Mouse (Mus musculus): ENCODE results near the gene Amz2. TPM values are rescaled to one million over a fixed set of nuclear protein-coding genes. Genes with fewer than 3 reads are reported as not detected.
A peak's percentile ranks its signal among the peaks of the same experiment; 100 is the strongest.

The Amz2 gene
- total and polyA plus RNA-seq, 2 experiments = 10.8 to 13.3 TPM

- Histone ChIP-seq H3K4me3 (ENCODE audit: insufficient read depth, low read depth, low read length) (no peak overlapping the region), H3K27me3 (ENCODE audit: control insufficient read depth, insufficient read depth, low read length) (no peaks in the 10 kb centered on the region), H3K36me3 (ENCODE audit: control insufficient read depth, insufficient read depth, low read length) (no peaks in the 10 kb centered on the region), H3K4me1 (ENCODE audit: control insufficient read depth, insufficient read depth, low read length) (peaks cover 12% of the 10 kb centered on the region), H3K27ac (replicated peaks; ENCODE audit: insufficient read depth, low read depth, low read length) (no peak overlapping the region), H3K9ac (ENCODE audit: low read depth, low read length) (no peak overlapping the region), H3K79me2 (ENCODE audit: control insufficient read depth, insufficient read depth, low read length) (peaks cover 7% of the 10 kb centered on the region)
- TF ChIP-seq CTCF (IDR thresholded peaks at IDR 0.05; ENCODE audit: low read depth, low read length) (no peak), POLR2A (IDR thresholded peaks at IDR 0.05; ENCODE audit: extremely low read depth, insufficient read depth, low read length) (no peak)
- DNase-seq (ENCODE audit: extremely low read depth, low read depth, low spot score) = no peak
- 82% methylated on average over 13 of the region's 13 CpGs for WGBS
Observed at GRCm38 (mm10) chr11:109474836-109475235, 49.1 kb downstream of the Amz2 start.

DNA sequence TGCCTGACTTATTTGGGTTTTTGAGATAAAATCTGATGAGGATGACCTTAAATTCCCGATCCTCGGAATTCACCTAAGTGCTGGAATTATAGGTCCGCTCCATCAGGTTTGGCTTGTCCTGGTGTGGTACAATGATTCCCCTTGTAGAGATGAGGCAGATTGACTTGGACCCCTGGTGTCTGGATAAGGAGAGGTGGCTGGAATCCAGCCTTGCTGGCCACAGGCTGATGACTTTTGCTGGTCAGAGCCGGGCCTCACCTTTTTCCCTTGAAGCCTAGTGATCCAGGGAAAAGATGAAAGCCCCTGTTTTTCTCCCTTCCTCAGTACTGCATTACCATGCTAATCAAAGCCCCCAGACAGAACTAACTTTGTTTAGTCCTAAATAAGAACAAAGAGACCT, 50.0 kb downstream of the Amz2 start:
- 99% methylated on average over 4 of the region's 4 CpGs for WGBS
- Histone ChIP-seq H3K27ac (replicated peaks; ENCODE audit: insufficient read depth, low read depth, low read length) (no peak overlapping the region), H3K4me3 (ENCODE audit: insufficient read depth, low read depth, low read length) (no peak overlapping the region), H3K79me2 (ENCODE audit: control insufficient read depth, insufficient read depth, low read length) (peaks cover 7% of the 10 kb centered on the region), H3K9ac (ENCODE audit: low read depth, low read length) (no peak overlapping the region), H3K36me3 (ENCODE audit: control insufficient read depth, insufficient read depth, low read length) (no peaks in the 10 kb centered on the region), H3K4me1 (ENCODE audit: control insufficient read depth, insufficient read depth, low read length) (peaks cover 12% of the 10 kb centered on the region), H3K27me3 (ENCODE audit: control insufficient read depth, insufficient read depth, low read length) (no peaks in the 10 kb centered on the region)
- DNase-seq (ENCODE audit: extremely low read depth, low read depth, low spot score) = no peak
- TF ChIP-seq CTCF (IDR thresholded peaks at IDR 0.05; ENCODE audit: low read depth, low read length) = no peak
- TF ChIP-seq POLR2A (IDR thresholded peaks at IDR 0.05; ENCODE audit: extremely low read depth, insufficient read depth, low read length) = no peak

GRCm38 (mm10) chr11:109476241-109476640, 50.5 kb downstream of the Amz2 start:
- H3K4me1 ChIP-seq (ENCODE audit: control insufficient read depth, insufficient read depth, low read length) = peaks cover 12% of the 10 kb centered on the region

GRCm38 (mm10) chr11:109476653-109477052, 50.9 kb downstream of the Amz2 start:
- no peaks in the 10 kb centered on the region for H3K27me3 ChIP-seq (ENCODE audit: control insufficient read depth, insufficient read depth, low read length)
- no peak overlapping the region for H3K4me3 ChIP-seq (ENCODE audit: insufficient read depth, low read depth, low read length)
- no peak for TF ChIP-seq POLR2A (IDR thresholded peaks at IDR 0.05; ENCODE audit: extremely low read depth, insufficient read depth, low read length)
- no peak for TF ChIP-seq CTCF (IDR thresholded peaks at IDR 0.05; ENCODE audit: low read depth, low read length)
- no peak for DNase-seq (ENCODE audit: extremely low read depth, low read depth, low spot score)
- no peak overlapping the region for H3K9ac ChIP-seq (ENCODE audit: low read depth, low read length)
- peaks cover 7% of the 10 kb centered on the region for H3K79me2 ChIP-seq (ENCODE audit: control insufficient read depth, insufficient read depth, low read length)
- WGBS = 88% methylated on average over 6 of the region's 6 CpGs
- H3K27ac ChIP-seq (replicated peaks; ENCODE audit: insufficient read depth, low read depth, low read length) = no peak overlapping the region
- H3K4me1 ChIP-seq (ENCODE audit: control insufficient read depth, insufficient read depth, low read length) = peaks cover 12% of the 10 kb centered on the region
- no peaks in the 10 kb centered on the region for H3K36me3 ChIP-seq (ENCODE audit: control insufficient read depth, insufficient read depth, low read length)

More at GRCm38 (mm10) chr11:109476241-109476640, 50.5 kb downstream of the Amz2 start:
- 83% methylated on average over 2 of the region's 2 CpGs for WGBS
- Histone ChIP-seq H3K27me3 (ENCODE audit: control insufficient read depth, insufficient read depth, low read length) (no peaks in the 10 kb centered on the region), H3K36me3 (ENCODE audit: control insufficient read depth, insufficient read depth, low read length) (no peaks in the 10 kb centered on the region), H3K79me2 (ENCODE audit: control insufficient read depth, insufficient read depth, low read length) (peaks cover 7% of the 10 kb centered on the region), H3K9ac (ENCODE audit: low read depth, low read length) (no peak overlapping the region), H3K27ac (replicated peaks; ENCODE audit: insufficient read depth, low read depth, low read length) (no peak overlapping the region), H3K4me3 (ENCODE audit: insufficient read depth, low read depth, low read length) (no peak overlapping the region)
- DNase-seq (ENCODE audit: extremely low read depth, low read depth, low spot score) = no peak
- TF ChIP-seq POLR2A (IDR thresholded peaks at IDR 0.05; ENCODE audit: extremely low read depth, insufficient read depth, low read length) (no peak), CTCF (IDR thresholded peaks at IDR 0.05; ENCODE audit: low read depth, low read length) (no peak)

DNA sequence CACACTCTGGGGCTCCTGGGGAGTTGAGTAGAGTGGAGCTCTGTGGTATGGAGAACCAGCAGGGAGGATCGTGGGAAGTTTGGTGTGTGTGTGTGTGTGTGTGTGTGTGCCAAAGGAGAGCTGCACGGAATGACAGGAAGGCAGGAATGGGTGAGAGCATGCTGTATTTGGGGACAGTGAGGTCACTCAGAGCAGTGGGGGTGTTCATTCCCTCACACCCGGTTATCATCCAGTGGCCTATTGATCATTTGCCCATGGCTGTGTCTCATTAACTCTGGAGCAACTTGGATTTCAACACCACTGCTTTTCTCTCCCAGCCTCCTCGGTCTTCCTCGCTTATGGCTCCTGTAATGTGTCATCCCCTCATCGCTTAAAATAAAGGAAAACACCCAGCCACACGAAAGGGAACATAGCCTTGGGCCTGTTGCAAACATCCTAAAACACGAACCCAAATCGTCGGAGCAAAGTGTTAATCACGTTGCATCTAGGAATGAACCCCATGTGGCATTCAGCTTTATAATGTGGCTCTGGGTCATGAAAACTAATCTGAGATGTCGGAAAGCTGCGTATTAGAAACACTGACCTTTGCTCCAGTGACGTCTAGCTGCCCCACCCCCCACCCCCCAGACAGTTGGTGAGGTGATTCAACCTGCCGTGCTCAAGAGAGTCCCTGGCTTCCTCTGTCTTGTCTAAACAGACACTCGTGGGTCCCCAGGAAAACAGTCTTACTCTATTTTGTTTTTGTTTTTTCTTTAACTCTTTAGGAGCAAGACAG, 52.0 kb downstream of the Amz2 start:
- TF ChIP-seq POLR2A (IDR thresholded peaks at IDR 0.05; ENCODE audit: extremely low read depth, insufficient read depth, low read length) (no peak), CTCF (IDR thresholded peaks at IDR 0.05; ENCODE audit: low read depth, low read length) (no peak)
- peak; percentile 95 for DNase-seq (ENCODE audit: extremely low read depth, low read depth, low spot score)
- H3K4me3 ChIP-seq (ENCODE audit: insufficient read depth, low read depth, low read length) = no peak overlapping the region; the same call in 1 of the 2 replicates
- H3K36me3 ChIP-seq (ENCODE audit: control insufficient read depth, insufficient read depth, low read length) = no peaks in the 10 kb centered on the region
- WGBS = 17% methylated on average over 16 of the region's 16 CpGs
- H3K79me2 ChIP-seq (ENCODE audit: control insufficient read depth, insufficient read depth, low read length) = peaks cover 7% of the 10 kb centered on the region
- peaks cover 11% of the 10 kb centered on the region for H3K4me1 ChIP-seq (ENCODE audit: control insufficient read depth, insufficient read depth, low read length)
- peak overlapping the region; percentile 37; the same call in 1 of the 2 replicates for H3K9ac ChIP-seq (ENCODE audit: low read depth, low read length)
- peak overlapping the region; percentile 75 for H3K27ac ChIP-seq (replicated peaks; ENCODE audit: insufficient read depth, low read depth, low read length)
- H3K27me3 ChIP-seq (ENCODE audit: control insufficient read depth, insufficient read depth, low read length) = no peaks in the 10 kb centered on the region
